Mouse (Mus musculus): ENCODE measurements around the gene Gm21958. TPM values are rescaled to one million over a fixed set of nuclear protein-coding genes. Genes with fewer than 3 reads are reported as not detected.
"Not testable (repeated sequence)": the region's sequence is repeated elsewhere in the genome, so short reads cannot be mapped to it uniquely, and the experiment has no call there.

The Gm21958 gene
- polyA plus RNA-seq, 1 experiment from 2014 or later, result not detected

DNA sequence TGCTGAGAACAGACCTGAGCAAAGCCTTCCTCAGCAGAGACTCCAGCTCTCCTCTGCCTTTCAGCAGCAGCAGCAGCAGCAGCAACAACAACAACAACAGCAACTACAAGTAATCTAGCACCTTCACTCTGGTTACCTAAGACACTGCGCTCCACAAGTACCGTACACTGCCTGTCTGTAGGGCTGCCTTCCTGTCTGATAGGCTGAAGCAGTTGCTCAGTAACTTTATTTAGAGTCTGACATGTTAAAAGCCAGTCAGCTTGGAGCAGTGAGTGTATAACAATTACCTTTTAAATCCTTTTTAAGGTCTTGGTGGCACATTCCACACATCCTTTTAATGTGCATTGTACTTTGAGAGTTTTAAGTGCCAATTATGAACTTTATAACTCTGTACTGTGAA is 13.4 kb upstream of the Gm21958 start:
- H3K9me3 ChIP-seq (ENCODE audit: control insufficient read depth, low read length), result no peaks in the 10 kb centered on the region
- H3K4me1 ChIP-seq (replicated peaks; ENCODE audit: control insufficient read depth, insufficient read depth, low read length), result no peaks in the 10 kb centered on the region
- no peak for DNase-seq (ENCODE audit: low spot score)
- WGBS, result 96% methylated on average over 2 of the region's 2 CpGs
- H3K27me3 ChIP-seq (ENCODE audit: control insufficient read depth, insufficient read depth, low read length), result no peaks in the 10 kb centered on the region
- no peak for ATAC-seq (ENCODE audit: low FRiP score)
- no peak overlapping the region for H3K4me3 ChIP-seq (replicated peaks; ENCODE audit: low read length)
- H3K36me3 ChIP-seq (replicated peaks; ENCODE audit: control insufficient read depth, insufficient read depth), result peaks cover 87% of the 10 kb centered on the region
- H3K27ac ChIP-seq, result no peak overlapping the region
- no peak overlapping the region for H3K4me2 ChIP-seq (replicated peaks)
- no peak overlapping the region for H3K9ac ChIP-seq

DNA sequence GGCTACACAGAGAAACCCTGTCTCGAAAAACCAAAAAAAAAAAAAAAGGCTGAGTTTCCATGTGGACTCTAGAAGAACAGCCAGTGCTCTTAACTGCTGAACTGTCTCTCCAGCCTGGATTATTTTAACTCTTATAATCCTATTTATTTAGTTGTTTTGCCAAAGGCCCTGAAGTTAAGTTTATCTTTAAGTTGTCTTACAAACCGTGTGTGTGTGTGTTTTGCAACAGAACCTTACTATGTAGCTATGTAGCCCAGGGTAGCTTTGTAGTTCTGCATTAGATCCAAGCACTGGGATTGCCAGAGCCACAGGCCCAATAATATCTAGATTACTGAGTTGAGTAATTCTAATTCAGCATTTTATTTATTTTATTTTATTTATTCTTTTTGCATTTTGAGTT is 11.2 kb upstream of the Gm21958 start:
- Histone ChIP-seq H3K9me3 (ENCODE audit: control insufficient read depth, low read length) (no peaks in the 10 kb centered on the region), H3K27ac (no peak overlapping the region), H3K4me3 (replicated peaks; ENCODE audit: low read length) (no peak overlapping the region), H3K36me3 (replicated peaks; ENCODE audit: control insufficient read depth, insufficient read depth) (peaks cover 87% of the 10 kb centered on the region), H3K4me1 (replicated peaks; ENCODE audit: control insufficient read depth, insufficient read depth, low read length) (no peaks in the 10 kb centered on the region), H3K4me2 (replicated peaks) (no peak overlapping the region), H3K9ac (no peak overlapping the region), H3K27me3 (ENCODE audit: control insufficient read depth, insufficient read depth, low read length) (no peaks in the 10 kb centered on the region)
- ATAC-seq (ENCODE audit: low FRiP score) (no peak), DNase-seq (ENCODE audit: low spot score) (no peak)
- WGBS, result 92% methylated on average over 2 of the region's 2 CpGs

DNA sequence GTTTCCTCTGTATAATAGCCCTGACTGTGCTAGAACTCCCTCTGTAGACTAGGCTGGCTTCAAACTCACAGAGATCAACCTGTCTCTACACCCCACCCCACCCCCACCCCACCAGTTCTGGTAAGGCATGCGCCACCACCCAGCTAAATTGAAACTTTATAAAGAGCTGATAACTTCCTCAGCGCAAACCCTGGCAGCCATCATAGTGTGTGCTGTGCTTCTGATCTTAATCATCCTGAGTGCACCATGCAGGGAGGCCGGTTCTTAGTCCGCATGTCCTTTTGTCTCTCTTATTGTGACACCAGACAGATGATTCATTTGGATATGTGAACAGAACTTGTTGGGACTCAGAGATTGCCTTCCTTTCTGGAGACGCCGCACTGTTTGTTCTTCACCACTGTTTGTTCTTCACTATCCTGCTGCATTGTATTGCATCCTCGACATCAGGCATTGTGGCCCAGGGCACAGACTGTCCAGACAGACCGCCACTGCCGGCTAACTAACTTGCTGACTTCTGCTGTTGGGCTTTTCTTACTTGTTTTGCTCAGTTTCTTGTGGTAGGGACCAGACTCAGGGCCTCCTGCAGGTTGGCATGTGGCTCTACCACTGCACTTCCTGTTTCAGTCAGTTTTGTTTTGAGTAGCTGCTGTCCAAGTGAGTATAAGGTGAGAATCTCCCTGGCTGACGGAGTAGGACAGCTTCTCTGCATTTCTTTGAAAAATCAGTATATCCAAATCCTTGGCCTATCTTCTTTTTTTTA is 9.8 kb upstream of the Gm21958 start:
- H3K4me3 ChIP-seq (replicated peaks; ENCODE audit: low read length), result no peak overlapping the region
- no peak for DNase-seq (ENCODE audit: low spot score)
- WGBS, result 84% methylated on average over 10 of the region's 10 CpGs
- no peaks in the 10 kb centered on the region for H3K27me3 ChIP-seq (ENCODE audit: control insufficient read depth, insufficient read depth, low read length)
- H3K36me3 ChIP-seq (replicated peaks; ENCODE audit: control insufficient read depth, insufficient read depth), result peaks cover 83% of the 10 kb centered on the region
- no peaks in the 10 kb centered on the region for H3K4me1 ChIP-seq (replicated peaks; ENCODE audit: control insufficient read depth, insufficient read depth, low read length)
- no peaks in the 10 kb centered on the region for H3K9me3 ChIP-seq (ENCODE audit: control insufficient read depth, low read length)
- H3K9ac ChIP-seq, result no peak overlapping the region
- no peak for ATAC-seq (ENCODE audit: low FRiP score)
- H3K4me2 ChIP-seq (replicated peaks), result no peak overlapping the region
- no peak overlapping the region for H3K27ac ChIP-seq

- H3K9ac ChIP-seq, result no peak overlapping the region
- H3K36me3 ChIP-seq (replicated peaks; ENCODE audit: control insufficient read depth, insufficient read depth), result peaks cover 89% of the 10 kb centered on the region
- no peaks in the 10 kb centered on the region for H3K4me1 ChIP-seq (replicated peaks; ENCODE audit: control insufficient read depth, insufficient read depth, low read length)
- no peaks in the 10 kb centered on the region for H3K9me3 ChIP-seq (ENCODE audit: control insufficient read depth, low read length)
- DNase-seq (ENCODE audit: low spot score) (no peak), ATAC-seq (ENCODE audit: low FRiP score) (no peak)
- 42% methylated on average over 3 of the region's 3 CpGs for WGBS
- H3K4me2 ChIP-seq (replicated peaks), result no peak overlapping the region
- H3K4me3 ChIP-seq (replicated peaks; ENCODE audit: low read length), result no peak overlapping the region
- no peaks in the 10 kb centered on the region for H3K27me3 ChIP-seq (ENCODE audit: control insufficient read depth, insufficient read depth, low read length)
- no peak overlapping the region for H3K27ac ChIP-seq
Measured at GRCm38 (mm10) chr3:54718947-54719346, 4.8 kb upstream of the Gm21958 start.

DNA sequence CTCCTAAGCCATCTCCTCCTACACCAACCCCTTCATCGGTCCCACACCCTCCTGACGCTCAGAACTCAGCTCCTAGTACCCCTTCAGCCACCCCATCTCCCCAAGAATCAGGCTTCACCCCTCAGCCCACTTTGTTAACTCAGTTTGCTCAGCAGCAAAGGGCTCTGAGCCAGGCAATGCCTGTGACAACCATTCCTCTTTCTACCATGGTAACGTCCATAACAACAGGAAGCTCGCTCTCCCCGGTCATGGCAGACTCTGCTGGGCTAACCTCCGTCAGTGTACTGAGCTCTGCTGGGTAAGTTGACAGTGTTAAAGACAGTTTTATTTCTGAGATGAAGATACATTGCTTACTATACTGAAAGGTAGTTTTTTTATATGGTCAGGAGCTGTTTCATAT is 3.2 kb upstream of the Gm21958 start:
- Histone ChIP-seq H3K9me3 (ENCODE audit: control insufficient read depth, low read length) (no peaks in the 10 kb centered on the region), H3K4me2 (replicated peaks) (no peak overlapping the region), H3K9ac (no peak overlapping the region), H3K36me3 (replicated peaks; ENCODE audit: control insufficient read depth, insufficient read depth) (peaks cover 81% of the 10 kb centered on the region), H3K27ac (no peak overlapping the region), H3K4me1 (replicated peaks; ENCODE audit: control insufficient read depth, insufficient read depth, low read length) (no peaks in the 10 kb centered on the region), H3K27me3 (ENCODE audit: control insufficient read depth, insufficient read depth, low read length) (no peaks in the 10 kb centered on the region), H3K4me3 (replicated peaks; ENCODE audit: low read length) (no peak overlapping the region)
- DNase-seq (ENCODE audit: low spot score), result peak; percentile 31
- 65% methylated on average over 6 of the region's 6 CpGs for WGBS
- no peak for ATAC-seq (ENCODE audit: low FRiP score)

- no peak overlapping the region for H3K9ac ChIP-seq
- WGBS, result 94% methylated on average over 6 of the region's 6 CpGs
- ATAC-seq (ENCODE audit: low FRiP score), result no peak
- no peak for DNase-seq (ENCODE audit: low spot score)
- H3K4me1 ChIP-seq (replicated peaks; ENCODE audit: control insufficient read depth, insufficient read depth, low read length), result no peaks in the 10 kb centered on the region
- H3K4me3 ChIP-seq (replicated peaks; ENCODE audit: low read length), result no peak overlapping the region
- H3K9me3 ChIP-seq (ENCODE audit: control insufficient read depth, low read length), result no peaks in the 10 kb centered on the region
- H3K27ac ChIP-seq, result no peak overlapping the region
- H3K4me2 ChIP-seq (replicated peaks), result no peak overlapping the region
- H3K27me3 ChIP-seq (ENCODE audit: control insufficient read depth, insufficient read depth, low read length), result no peaks in the 10 kb centered on the region
- peaks cover 81% of the 10 kb centered on the region for H3K36me3 ChIP-seq (replicated peaks; ENCODE audit: control insufficient read depth, insufficient read depth)
Measured at GRCm38 (mm10) chr3:54715461-54715860, 1.3 kb upstream of the Gm21958 start.

DNA sequence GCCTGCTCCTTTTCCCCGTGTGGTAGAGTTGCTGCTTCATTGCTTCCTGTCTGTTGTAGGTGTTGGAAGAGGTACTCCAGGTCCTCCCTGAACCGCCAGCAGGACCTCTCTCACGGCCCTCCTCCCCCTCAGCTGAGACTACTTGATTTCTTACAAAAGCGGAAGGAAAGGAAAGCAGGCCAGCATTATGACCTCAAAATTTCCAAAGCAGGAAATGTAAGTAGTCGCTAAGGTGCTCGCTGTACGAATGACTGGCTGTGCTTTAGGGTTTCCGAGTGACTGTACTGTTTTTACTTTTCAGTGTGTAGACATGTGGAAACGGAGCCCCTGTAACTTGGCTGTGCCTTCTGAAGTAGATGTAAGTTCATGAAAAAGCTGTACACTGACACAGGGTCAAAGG is 5.2 kb downstream of the Gm21958 start:
- H3K36me3 ChIP-seq (replicated peaks; ENCODE audit: control insufficient read depth, insufficient read depth), result peaks cover 86% of the 10 kb centered on the region
- H3K9ac ChIP-seq, result no peak overlapping the region
- H3K9me3 ChIP-seq (ENCODE audit: control insufficient read depth, low read length), result no peaks in the 10 kb centered on the region
- no peaks in the 10 kb centered on the region for H3K27me3 ChIP-seq (ENCODE audit: control insufficient read depth, insufficient read depth, low read length)
- H3K27ac ChIP-seq, result no peak overlapping the region
- H3K4me3 ChIP-seq (replicated peaks; ENCODE audit: low read length), result no peak overlapping the region
- WGBS, result 87% methylated on average over 9 of the region's 9 CpGs
- H3K4me2 ChIP-seq (replicated peaks), result no peak overlapping the region
- H3K4me1 ChIP-seq (replicated peaks; ENCODE audit: control insufficient read depth, insufficient read depth, low read length), result no peaks in the 10 kb centered on the region
- ATAC-seq (ENCODE audit: low FRiP score), result no peak
- DNase-seq (ENCODE audit: low spot score), result no peak

GRCm38 (mm10) chr3:54704106-54704505 is 10.0 kb downstream of the Gm21958 start:
- not testable (repeated sequence) for H3K9me3 ChIP-seq (ENCODE audit: control insufficient read depth, low read length); H3K27ac ChIP-seq; ATAC-seq (ENCODE audit: low FRiP score); H3K9ac ChIP-seq; H3K4me2 ChIP-seq (replicated peaks); H3K27me3 ChIP-seq (ENCODE audit: control insufficient read depth, insufficient read depth, low read length); DNase-seq (ENCODE audit: low spot score); H3K4me1 ChIP-seq (replicated peaks; ENCODE audit: control insufficient read depth, insufficient read depth, low read length); H3K4me3 ChIP-seq (replicated peaks; ENCODE audit: low read length)
- H3K36me3 ChIP-seq (replicated peaks; ENCODE audit: control insufficient read depth, insufficient read depth), result peaks cover 89% of the 10 kb centered on the region
- WGBS, result 93% methylated on average over 8 of the region's 8 CpGs

DNA sequence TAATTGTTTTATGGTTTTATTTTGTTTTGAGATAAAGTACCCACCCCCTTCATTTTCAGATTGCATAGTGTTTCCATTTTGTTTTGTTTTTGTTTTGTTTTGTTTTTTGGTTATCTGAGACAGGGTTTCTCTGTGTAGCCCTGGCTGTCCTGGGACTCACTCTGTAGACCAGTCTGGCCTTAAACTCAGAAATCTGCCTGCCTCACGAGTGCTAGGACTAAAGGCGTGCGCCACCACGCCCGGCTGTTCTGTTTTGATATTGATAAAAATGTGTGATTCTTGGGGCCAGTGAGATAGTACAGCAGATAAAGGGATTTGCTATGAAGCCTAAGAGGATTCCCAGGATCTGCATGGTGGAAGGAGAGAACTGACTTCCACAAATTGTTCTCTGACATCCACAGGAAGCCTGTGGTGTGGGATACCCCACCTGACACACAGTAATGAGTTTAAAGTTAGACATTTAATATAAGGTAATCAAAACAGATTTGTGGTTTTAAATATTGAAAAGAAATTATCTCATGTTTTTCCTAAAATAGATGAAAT is 14.3 kb downstream of the Gm21958 start:
- Histone ChIP-seq H3K27ac (no peak overlapping the region), H3K9ac (no peak overlapping the region), H3K36me3 (replicated peaks; ENCODE audit: control insufficient read depth, insufficient read depth) (peaks cover 86% of the 10 kb centered on the region), H3K4me3 (replicated peaks; ENCODE audit: low read length) (no peak overlapping the region), H3K4me1 (replicated peaks; ENCODE audit: control insufficient read depth, insufficient read depth, low read length) (no peaks in the 10 kb centered on the region), H3K4me2 (replicated peaks) (no peak overlapping the region), H3K9me3 (ENCODE audit: control insufficient read depth, low read length) (no peaks in the 10 kb centered on the region), H3K27me3 (ENCODE audit: control insufficient read depth, insufficient read depth, low read length) (no peaks in the 10 kb centered on the region)
- ATAC-seq (ENCODE audit: low FRiP score) (no peak), DNase-seq (ENCODE audit: low spot score) (no peak)
- 92% methylated on average over 5 of the region's 5 CpGs for WGBS
